Mouse (Mus musculus): ENCODE data around the gene Aldh5a1. TPM values are rescaled to one million over a fixed set of nuclear protein-coding genes. Genes with fewer than 3 reads are reported as not detected.

The Aldh5a1 gene
- total and polyA plus RNA-seq, 2 experiments from 2014 or later = 11.6 to 24.8 TPM

- Histone ChIP-seq H3K9ac (replicated peaks; ENCODE audit: low read depth, low read length) (no peak overlapping the region), H3K27me3 (ENCODE audit: control insufficient read depth, insufficient read depth, low read length) (no peaks in the 10 kb centered on the region), H3K4me3 (ENCODE audit: low read depth, low read length) (no peak overlapping the region), H3K27ac (ENCODE audit: low read depth) (no peak overlapping the region), H3K36me3 (replicated peaks; ENCODE audit: control insufficient read depth, insufficient read depth, low read length) (no peaks in the 10 kb centered on the region), H3K4me2 (ENCODE audit: low read depth, low read length) (no peak overlapping the region), H3K4me1 (ENCODE audit: control insufficient read depth, insufficient read depth) (no peaks in the 10 kb centered on the region), H3K9me3 (replicated peaks; ENCODE audit: control insufficient read depth, low read length) (no peaks in the 10 kb centered on the region)
- ATAC-seq (ENCODE audit: insufficient read depth, low read depth) (no peak), DNase-seq (ENCODE audit: low spot score) (no peak)
- TF ChIP-seq EP300 (IDR thresholded peaks at IDR 0.05; ENCODE audit: low read depth) = no peak
- TF ChIP-seq CTCF (IDR thresholded peaks at IDR 0.05; ENCODE audit: low read depth) = no peak
- 75% methylated on average over 5 of the region's 5 CpGs for WGBS
Observed at GRCm38 (mm10) chr13:24880704-24881103, 56.8 kb downstream of the Aldh5a1 start.

- no peak overlapping the region for H3K27ac ChIP-seq (ENCODE audit: low read depth)
- no peaks in the 10 kb centered on the region for H3K27me3 ChIP-seq (ENCODE audit: control insufficient read depth, insufficient read depth, low read length)
- DNase-seq (ENCODE audit: low spot score) = no peak
- 79% methylated on average over 6 of the region's 6 CpGs for WGBS
- no peak for TF ChIP-seq EP300 (IDR thresholded peaks at IDR 0.05; ENCODE audit: low read depth)
- no peak for TF ChIP-seq CTCF (IDR thresholded peaks at IDR 0.05; ENCODE audit: low read depth)
- no peaks in the 10 kb centered on the region for H3K36me3 ChIP-seq (replicated peaks; ENCODE audit: control insufficient read depth, insufficient read depth, low read length)
- no peak overlapping the region for H3K4me3 ChIP-seq (ENCODE audit: low read depth, low read length)
- H3K9ac ChIP-seq (replicated peaks; ENCODE audit: low read depth, low read length) = no peak overlapping the region
- H3K4me2 ChIP-seq (ENCODE audit: low read depth, low read length) = no peak overlapping the region
- H3K9me3 ChIP-seq (replicated peaks; ENCODE audit: control insufficient read depth, low read length) = no peaks in the 10 kb centered on the region
- no peak for ATAC-seq (ENCODE audit: insufficient read depth, low read depth)
- H3K4me1 ChIP-seq (ENCODE audit: control insufficient read depth, insufficient read depth) = no peaks in the 10 kb centered on the region
Observed at GRCm38 (mm10) chr13:24880208-24880607, 57.3 kb downstream of the Aldh5a1 start.

- Histone ChIP-seq H3K9me3 (replicated peaks; ENCODE audit: control insufficient read depth, low read length) (no peaks in the 10 kb centered on the region), H3K36me3 (replicated peaks; ENCODE audit: control insufficient read depth, insufficient read depth, low read length) (no peaks in the 10 kb centered on the region), H3K4me2 (ENCODE audit: low read depth, low read length) (no peak overlapping the region), H3K4me3 (ENCODE audit: low read depth, low read length) (no peak overlapping the region), H3K9ac (replicated peaks; ENCODE audit: low read depth, low read length) (no peak overlapping the region), H3K27ac (ENCODE audit: low read depth) (no peak overlapping the region), H3K4me1 (ENCODE audit: control insufficient read depth, insufficient read depth) (no peaks in the 10 kb centered on the region), H3K27me3 (ENCODE audit: control insufficient read depth, insufficient read depth, low read length) (no peaks in the 10 kb centered on the region)
- 86% methylated on average over 15 of the region's 15 CpGs for whole genome bisulfite sequencing
- no peak for ATAC-seq (ENCODE audit: insufficient read depth, low read depth)
- TF ChIP-seq EP300 (IDR thresholded peaks at IDR 0.05; ENCODE audit: low read depth) (no peak), CTCF (IDR thresholded peaks at IDR 0.05; ENCODE audit: low read depth) (no peak)
- no peak for DNase-seq (ENCODE audit: low spot score)
Observed at GRCm38 (mm10) chr13:24879359-24880040, 58.0 kb downstream of the Aldh5a1 start.

GRCm38 (mm10) chr13:24868233-24868632, 69.2 kb downstream of the Aldh5a1 start:
- H3K27ac ChIP-seq (ENCODE audit: low read depth) = no peak overlapping the region
- no peak for ATAC-seq (ENCODE audit: insufficient read depth, low read depth)
- H3K36me3 ChIP-seq (replicated peaks; ENCODE audit: control insufficient read depth, insufficient read depth, low read length) = no peaks in the 10 kb centered on the region
- H3K4me3 ChIP-seq (ENCODE audit: low read depth, low read length) = no peak overlapping the region
- 82% methylated on average over 7 of the region's 7 CpGs for WGBS
- no peaks in the 10 kb centered on the region for H3K4me1 ChIP-seq (ENCODE audit: control insufficient read depth, insufficient read depth)
- TF ChIP-seq CTCF (IDR thresholded peaks at IDR 0.05; ENCODE audit: low read depth) (no peak), EP300 (IDR thresholded peaks at IDR 0.05; ENCODE audit: low read depth) (no peak)
- H3K4me2 ChIP-seq (ENCODE audit: low read depth, low read length) = no peak overlapping the region
- no peaks in the 10 kb centered on the region for H3K9me3 ChIP-seq (replicated peaks; ENCODE audit: control insufficient read depth, low read length)
- H3K27me3 ChIP-seq (ENCODE audit: control insufficient read depth, insufficient read depth, low read length) = no peaks in the 10 kb centered on the region
- H3K9ac ChIP-seq (replicated peaks; ENCODE audit: low read depth, low read length) = no peak overlapping the region
- DNase-seq (ENCODE audit: low spot score) = no peak

GRCm38 (mm10) chr13:24867789-24868188, 69.7 kb downstream of the Aldh5a1 start:
- ATAC-seq (ENCODE audit: insufficient read depth, low read depth) = no peak
- TF ChIP-seq EP300 (IDR thresholded peaks at IDR 0.05; ENCODE audit: low read depth) (no peak), CTCF (IDR thresholded peaks at IDR 0.05; ENCODE audit: low read depth) (no peak)
- 90% methylated on average over 10 of the region's 10 CpGs for WGBS
- no peaks in the 10 kb centered on the region for H3K36me3 ChIP-seq (replicated peaks; ENCODE audit: control insufficient read depth, insufficient read depth, low read length)
- H3K4me1 ChIP-seq (ENCODE audit: control insufficient read depth, insufficient read depth) = no peaks in the 10 kb centered on the region
- H3K27ac ChIP-seq (ENCODE audit: low read depth) = no peak overlapping the region
- H3K9ac ChIP-seq (replicated peaks; ENCODE audit: low read depth, low read length) = no peak overlapping the region
- no peaks in the 10 kb centered on the region for H3K27me3 ChIP-seq (ENCODE audit: control insufficient read depth, insufficient read depth, low read length)
- H3K9me3 ChIP-seq (replicated peaks; ENCODE audit: control insufficient read depth, low read length) = no peaks in the 10 kb centered on the region
- H3K4me3 ChIP-seq (ENCODE audit: low read depth, low read length) = no peak overlapping the region
- no peak overlapping the region for H3K4me2 ChIP-seq (ENCODE audit: low read depth, low read length)
- DNase-seq (ENCODE audit: low spot score) = no peak

All from heart, postnatal 0 days (tissue).